Mouse (Mus musculus): ENCODE results near the gene Skiv2l. TPM values are rescaled to one million over a fixed set of nuclear protein-coding genes. Genes with fewer than 3 reads are reported as not detected.
A peak's percentile ranks its signal among the peaks of the same experiment; 100 is the strongest.

The Skiv2l gene
- total and polyA plus RNA-seq, 3 experiments: 34.9 to 47.0 TPM; not detected in 1

DNA sequence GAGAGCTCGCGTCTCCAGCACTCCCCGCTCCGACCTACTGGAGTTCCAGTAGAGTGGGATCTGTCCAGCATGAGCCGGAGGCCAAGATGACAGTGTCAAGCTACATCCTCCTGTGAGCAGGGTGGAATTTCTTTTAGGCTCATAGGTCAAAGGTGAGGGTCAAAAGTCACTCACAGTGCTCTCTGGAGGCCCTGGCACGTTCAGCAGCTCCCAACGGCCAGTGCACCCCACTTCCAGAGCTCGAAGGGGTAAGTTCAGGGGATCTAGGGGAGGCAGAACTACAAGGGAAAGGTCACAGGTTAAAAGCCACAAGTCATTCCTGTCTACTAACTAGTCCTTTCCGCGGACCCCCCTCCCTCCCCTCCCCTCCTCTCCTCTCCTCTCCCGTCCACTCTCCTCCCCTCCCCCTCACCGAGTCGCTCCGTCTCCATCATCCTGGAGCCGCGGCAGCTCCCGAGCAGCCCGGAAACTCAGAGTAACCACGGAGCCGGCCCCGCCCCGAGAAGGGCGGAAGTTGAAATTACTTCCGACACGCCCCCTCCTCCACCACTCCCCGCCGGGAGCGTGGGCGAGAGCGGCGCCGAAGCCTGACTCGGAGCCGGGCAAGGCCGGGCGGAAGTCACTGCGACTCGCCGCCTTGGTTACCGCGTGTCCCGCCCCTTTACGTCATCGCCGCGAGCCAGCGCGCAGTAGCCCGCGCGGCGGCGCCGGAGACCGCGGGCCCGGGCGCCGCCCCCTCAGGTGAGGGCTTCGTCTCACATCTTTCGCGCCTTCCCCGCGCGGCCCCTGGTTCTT is at the start of gene Skiv2l, which contains the start of gene Nelfe (continued):
- no peak for TF ChIP-seq USF2 (IDR thresholded peaks at IDR 0.05; ENCODE audit: borderline replicate concordance in 1 of 2, insufficient read depth in 1 of 2, low read depth in 1 of 2, low read length in 2 of 2)
- peak; percentile 45; the same call in 1 of the 2 replicates for TF ChIP-seq POLR2AphosphoS2 (IDR thresholded peaks at IDR 0.05; ENCODE audit: low read length)
- TF ChIP-seq TBP (IDR thresholded peaks at IDR 0.05; ENCODE audit: low read depth, low read length): 0 out of 2 replicates have a peak, but pooled peaks have one; percentile 4
- TF ChIP-seq TCF12 (IDR thresholded peaks at IDR 0.05; ENCODE audit: low read depth, low read length): peak; percentile 52; the same call in 1 of the 2 replicates
- TF ChIP-seq CTCF (IDR thresholded peaks at IDR 0.05 in 2 of 3, conservative IDR thresholded peaks at IDR 0.05 in 1 of 3; ENCODE audit: control insufficient read depth in 1 of 3, insufficient read depth in 1 of 3, low read depth in 2 of 3, low read length in 3 of 3, poor library complexity in 1 of 3, severe bottlenecking in 1 of 3): no peak

- H3K36me3 ChIP-seq (ENCODE audit: control insufficient read depth in 1 of 2, insufficient read depth in 2 of 2, low read length in 2 of 2): peaks cover 2 to 15% of the 10 kb centered on the region in 2 experiments; a peak in 3 of 4 replicates
- H3K4me3 ChIP-seq (ENCODE audit: control insufficient read depth in 1 of 2, insufficient read depth in 1 of 2, low read depth in 2 of 2, low read length in 2 of 2): peak overlapping the region; percentile 75 to 88
- H3K27ac ChIP-seq (ENCODE audit: control insufficient read depth, low read depth, low read length): peak overlapping the region; percentile 83
- peak; percentile 68 for DNase-seq (ENCODE audit: low read depth, low spot score)
- peaks cover 34% of the 10 kb centered on the region for H3K79me2 ChIP-seq (ENCODE audit: control insufficient read depth, insufficient read depth, low read length, poor library complexity)
- peaks cover 0 to 18% of the 10 kb centered on the region in 2 experiments; a peak in 3 of 4 replicates for H3K4me1 ChIP-seq (ENCODE audit: control insufficient read depth in 1 of 2, insufficient read depth in 2 of 2, low read length in 2 of 2)
- TF ChIP-seq MAZ (IDR thresholded peaks at IDR 0.05; ENCODE audit: low read depth, low read length) (peak; percentile 61; the same call in 1 of the 2 replicates), CHD1 (IDR thresholded peaks at IDR 0.05; ENCODE audit: low read depth, low read length) (0 out of 2 replicates have a peak, but pooled peaks have one; percentile 5), CHD2 (IDR thresholded peaks at IDR 0.05; ENCODE audit: low read length) (no peak), MXI1 (IDR thresholded peaks at IDR 0.05; ENCODE audit: low read depth, low read length) (peak; percentile 60; the same call in 1 of the 2 replicates), CTCF (IDR thresholded peaks at IDR 0.05 in 2 of 3, conservative IDR thresholded peaks at IDR 0.05 in 1 of 3; ENCODE audit: control insufficient read depth in 1 of 3, insufficient read depth in 1 of 3, low read depth in 2 of 3, low read length in 3 of 3, poor library complexity in 1 of 3, severe bottlenecking in 1 of 3) (0 out of 6 replicates have a peak, but pooled peaks of 1 of the 3 experiments have one; percentile 4), TAL1 (IDR thresholded peaks at IDR 0.05; ENCODE audit: low read length) (no peak), NRF1 (IDR thresholded peaks at IDR 0.05; ENCODE audit: insufficient read depth, low read depth, low read length, poor library complexity, severe bottlenecking) (0 out of 2 replicates have a peak, but pooled peaks have one; percentile 42), HCFC1 (IDR thresholded peaks at IDR 0.05; ENCODE audit: low read depth, low read length) (0 out of 2 replicates have a peak, but pooled peaks have one; percentile 42)
- H3K9ac ChIP-seq (ENCODE audit: control insufficient read depth, low read depth, low read length, poor library complexity, severe bottlenecking): peak overlapping the region; percentile 86
- H3K9me3 ChIP-seq (replicated peaks; ENCODE audit: insufficient read depth, low read length): no peaks in the 10 kb centered on the region
- no peaks in the 10 kb centered on the region for H3K27me3 ChIP-seq (ENCODE audit: control insufficient read depth in 1 of 2, insufficient read depth in 2 of 2, low read length in 2 of 2)
Observed at GRCm38 (mm10) chr17:34899053-34899889, 49.3 kb upstream of the Skiv2l start.

DNA sequence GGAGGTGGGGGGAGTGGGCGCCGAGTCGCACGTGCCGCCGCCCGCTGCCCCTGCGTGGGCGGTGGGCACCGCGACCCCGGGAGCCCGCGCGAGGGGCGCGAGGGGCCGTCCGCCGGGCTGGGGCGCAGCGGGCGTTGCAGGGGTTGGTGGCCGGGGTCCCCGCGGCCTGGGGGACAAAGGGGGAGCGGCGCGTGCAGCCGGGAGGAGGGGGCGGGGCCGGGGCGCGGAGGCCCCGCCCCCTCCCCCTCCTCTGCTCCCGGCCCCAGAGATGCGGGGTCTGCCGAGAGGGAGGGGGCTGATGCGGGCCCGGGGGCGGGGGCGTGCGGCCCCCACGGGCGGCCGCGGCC is 48.7 kb upstream of the Skiv2l start:
- peaks cover 34% of the 10 kb centered on the region for H3K79me2 ChIP-seq (ENCODE audit: control insufficient read depth, insufficient read depth, low read length, poor library complexity)
- peaks cover 2 to 16% of the 10 kb centered on the region in 2 experiments; a peak in 3 of 4 replicates for H3K36me3 ChIP-seq (ENCODE audit: control insufficient read depth in 1 of 2, insufficient read depth in 2 of 2, low read length in 2 of 2)
- peaks cover 0 to 20% of the 10 kb centered on the region in 2 experiments; a peak in 3 of 4 replicates for H3K4me1 ChIP-seq (ENCODE audit: control insufficient read depth in 1 of 2, insufficient read depth in 2 of 2, low read length in 2 of 2)
- H3K27ac ChIP-seq (ENCODE audit: control insufficient read depth, low read depth, low read length): peak overlapping the region; percentile 90; the same call in 1 of the 2 replicates
- peak; percentile 36 for DNase-seq (ENCODE audit: low read depth, low spot score)
- H3K9ac ChIP-seq (ENCODE audit: control insufficient read depth, low read depth, low read length, poor library complexity, severe bottlenecking): peak overlapping the region; percentile 86
- H3K27me3 ChIP-seq (ENCODE audit: control insufficient read depth in 1 of 2, insufficient read depth in 2 of 2, low read length in 2 of 2): no peaks in the 10 kb centered on the region
- TF ChIP-seq ZMIZ1 (IDR thresholded peaks at IDR 0.05; ENCODE audit: low read depth, low read length): 0 out of 2 replicates have a peak, but pooled peaks have one; percentile 29
- no peak for TF ChIP-seq ETS1 (IDR thresholded peaks at IDR 0.05; ENCODE audit: low read depth, low read length)
- TF ChIP-seq MYB (IDR thresholded peaks at IDR 0.05; ENCODE audit: low read depth, low read length): no peak
- no peak for TF ChIP-seq ELF1 (IDR thresholded peaks at IDR 0.05; ENCODE audit: low read depth, low read length)
- no peak for TF ChIP-seq ZKSCAN1 (IDR thresholded peaks at IDR 0.05; ENCODE audit: low read depth, low read length)
- no peak for TF ChIP-seq TAL1 (IDR thresholded peaks at IDR 0.05; ENCODE audit: low read length)
- no peak for TF ChIP-seq GATA1 (IDR thresholded peaks at IDR 0.05; ENCODE audit: low read depth, low read length)
- no peak for TF ChIP-seq TBP (IDR thresholded peaks at IDR 0.05; ENCODE audit: low read depth, low read length)
- peak overlapping the region; percentile 75 to 88; a peak in 3 of 4 replicates for H3K4me3 ChIP-seq (ENCODE audit: control insufficient read depth in 1 of 2, insufficient read depth in 1 of 2, low read depth in 2 of 2, low read length in 2 of 2)
- no peaks in the 10 kb centered on the region for H3K9me3 ChIP-seq (replicated peaks; ENCODE audit: insufficient read depth, low read length)
